Mouse (Mus musculus) heart, embryonic 13.5 days (tissue): ENCODE data around the gene Zfp526. TPM values are rescaled to one million over a fixed set of nuclear protein-coding genes. Genes with fewer than 3 reads are reported as not detected.

Experiments used
- ATAC-seq: fragments of 200-750 bp; cut with Nextera tagmentation; 2 replicates; pipeline ENCODE4 v1.8.0; 2017; ENCODE audit warnings: moderate TSS enrichment; ENCODE audit not compliant: insufficient number of reproducible peaks, low FRiP score, low TSS enrichment; ENCODE audit errors: extremely low read depth
- H3K27ac ChIP-seq: fragments of 300-500 bp; sonication (generic); replicated peaks from 2 replicates; pipeline ENCODE4 v1.5.1; 2015; ENCODE audit warnings: moderate library complexity, mild to moderate bottlenecking, inconsistent platforms
- H3K27me3 ChIP-seq: fragments of 300-500 bp; sonication (generic); replicated peaks from 2 replicates; pipeline ENCODE4 v1.6.1; 2015; ENCODE audit warnings: mild to moderate bottlenecking, inconsistent platforms
- H3K36me3 ChIP-seq: fragments of 300-500 bp; sonication (generic); 2 replicates; pipeline ENCODE4 v1.6.1; 2015; ENCODE audit warnings: mild to moderate bottlenecking, inconsistent platforms
- H3K4me1 ChIP-seq: fragments of 300-500 bp; sonication (generic); 2 replicates; pipeline ENCODE4 v1.6.1; 2015; ENCODE audit warnings: inconsistent platforms
- H3K4me2 ChIP-seq: fragments of 300-500 bp; sonication (generic); 2 replicates; pipeline ENCODE4 v1.6.1; 2015; ENCODE audit warnings: inconsistent platforms, mild to moderate bottlenecking, moderate library complexity
- H3K4me3 ChIP-seq: fragments of 300-500 bp; sonication (generic); 2 replicates; pipeline ENCODE4 v1.5.1; 2015; ENCODE audit warnings: moderate library complexity, mild to moderate bottlenecking, inconsistent platforms
- H3K9ac ChIP-seq: fragments of 300-500 bp; sonication (generic); 2 replicates; pipeline ENCODE4 v1.6.1; 2015; ENCODE audit warnings: inconsistent platforms, mild to moderate bottlenecking, moderate library complexity
- H3K9me3 ChIP-seq: fragments of 300-500 bp; sonication (generic); 2 replicates; pipeline ENCODE4 v1.6.1; 2016; ENCODE audit warnings: inconsistent platforms
- WGBS: fragments of 180-500 bp; shearing (Covaris S2); methylation state at CpG from one replicate; pipeline ENCODE4 v1.1.7; 2015; ENCODE audit warnings: mixed read lengths; 5-methylcytosine and 5-hydroxymethylcytosine counted together
- polyA plus RNA-seq: library from polyadenylated mRNA; unstranded; fragments of >200 nt; fragmentation: Nextera tagmentation; extraction: Ambion mirVana; gene quantifications from 2 replicates; pipeline ENCODE4 v1.2.1, GENCODE M21; 2015

The Zfp526 gene
- polyA plus RNA-seq, 1 experiment from 2014 or later = 2.1 TPM

GRCm38 (mm10) chr7:25230690-25231285, 9.6 kb downstream of the Zfp526 start:
- ATAC-seq = no peak
- 81% methylated on average over 9 of the region's 9 CpGs for WGBS

DNA sequence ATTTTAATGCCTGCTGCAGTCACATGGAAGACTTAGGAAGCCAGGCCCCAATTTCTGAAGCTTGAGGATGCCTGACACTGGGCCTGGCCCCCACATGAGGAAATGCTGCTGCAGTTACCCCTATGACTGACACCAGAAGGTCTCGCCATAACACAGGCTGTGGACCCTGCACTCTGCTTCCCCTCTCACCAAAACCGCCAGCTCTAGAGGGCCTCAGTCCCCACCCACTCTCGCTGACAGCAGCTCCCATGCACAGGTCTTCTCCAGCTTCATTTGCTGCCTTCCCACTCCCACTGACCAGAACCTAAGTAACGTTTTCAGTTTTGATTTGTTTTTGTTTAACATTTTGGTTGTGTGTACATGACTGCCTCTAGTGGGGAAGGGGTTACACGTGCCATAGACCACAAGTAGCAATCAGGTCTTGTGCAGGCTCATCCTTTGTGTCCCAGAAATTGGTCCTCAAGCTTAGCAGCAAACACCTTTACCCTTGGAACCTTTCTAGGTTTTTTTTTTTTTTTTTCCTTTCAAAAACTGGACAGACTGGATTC, 10.9 kb downstream of the Zfp526 start:
- peaks cover 23% of the 10 kb centered on the region for H3K4me1 ChIP-seq
- H3K9me3 ChIP-seq = no peaks in the 10 kb centered on the region
- no peak overlapping the region for H3K4me3 ChIP-seq
- H3K36me3 ChIP-seq = peaks cover 83% of the 10 kb centered on the region
- H3K27ac ChIP-seq = no peak overlapping the region
- ATAC-seq = no peak
- 61% methylated on average over 5 of the region's 5 CpGs for WGBS
- H3K9ac ChIP-seq = no peak overlapping the region
- H3K4me2 ChIP-seq = no peak overlapping the region
- H3K27me3 ChIP-seq = no peaks in the 10 kb centered on the region

More at GRCm38 (mm10) chr7:25230690-25231285, 9.6 kb downstream of the Zfp526 start:
- Histone ChIP-seq H3K4me2 (no peak overlapping the region), H3K9ac (no peak overlapping the region), H3K36me3 (peaks cover 97% of the 10 kb centered on the region), H3K27me3 (no peaks in the 10 kb centered on the region), H3K4me3 (no peak overlapping the region), H3K9me3 (no peaks in the 10 kb centered on the region), H3K4me1 (peaks cover 11% of the 10 kb centered on the region), H3K27ac (no peak overlapping the region)

GRCm38 (mm10) chr7:25233061-25233460, 11.8 kb downstream of the Zfp526 start:
- Histone ChIP-seq H3K4me3 (no peak overlapping the region), H3K9me3 (no peaks in the 10 kb centered on the region), H3K36me3 (peaks cover 74% of the 10 kb centered on the region), H3K4me2 (no peak overlapping the region), H3K4me1 (peaks cover 23% of the 10 kb centered on the region), H3K27me3 (no peaks in the 10 kb centered on the region), H3K9ac (no peak overlapping the region), H3K27ac (no peak overlapping the region)
- 68% methylated on average over 2 of the region's 2 CpGs for WGBS
- ATAC-seq = no peak

DNA sequence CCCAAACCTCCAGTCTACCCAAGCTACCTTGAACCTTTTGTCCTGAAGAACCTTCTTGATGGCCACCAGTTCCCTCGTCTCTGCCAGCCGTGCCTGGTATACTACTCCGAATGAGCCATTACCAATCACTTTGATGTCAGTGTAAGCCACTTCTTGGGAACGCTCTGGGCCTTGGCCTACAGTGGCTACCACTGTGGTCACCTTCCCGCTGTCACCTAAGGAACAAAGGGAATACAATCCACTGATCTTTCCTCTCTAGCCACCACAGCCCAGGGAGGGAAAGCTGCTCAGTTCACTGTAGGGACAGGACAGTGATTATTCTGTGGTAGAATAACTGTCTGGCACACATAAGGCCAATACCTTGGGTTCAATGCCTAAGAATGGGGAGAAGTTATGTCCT, 14.3 kb downstream of the Zfp526 start:
- Histone ChIP-seq H3K36me3 (peaks cover 52% of the 10 kb centered on the region), H3K9me3 (no peaks in the 10 kb centered on the region), H3K4me2 (0 out of 2 replicates have a peak overlapping the region, but pooled peaks have one; percentile 86), H3K9ac (peak overlapping the region; percentile 97; the same call in 1 of the 2 replicates), H3K4me1 (peaks cover 41% of the 10 kb centered on the region), H3K4me3 (peak overlapping the region; percentile 79; the same call in 1 of the 2 replicates), H3K27me3 (no peaks in the 10 kb centered on the region), H3K27ac (no peak overlapping the region)
- ATAC-seq = no peak
- WGBS = 92% methylated on average over 5 of the region's 5 CpGs

DNA sequence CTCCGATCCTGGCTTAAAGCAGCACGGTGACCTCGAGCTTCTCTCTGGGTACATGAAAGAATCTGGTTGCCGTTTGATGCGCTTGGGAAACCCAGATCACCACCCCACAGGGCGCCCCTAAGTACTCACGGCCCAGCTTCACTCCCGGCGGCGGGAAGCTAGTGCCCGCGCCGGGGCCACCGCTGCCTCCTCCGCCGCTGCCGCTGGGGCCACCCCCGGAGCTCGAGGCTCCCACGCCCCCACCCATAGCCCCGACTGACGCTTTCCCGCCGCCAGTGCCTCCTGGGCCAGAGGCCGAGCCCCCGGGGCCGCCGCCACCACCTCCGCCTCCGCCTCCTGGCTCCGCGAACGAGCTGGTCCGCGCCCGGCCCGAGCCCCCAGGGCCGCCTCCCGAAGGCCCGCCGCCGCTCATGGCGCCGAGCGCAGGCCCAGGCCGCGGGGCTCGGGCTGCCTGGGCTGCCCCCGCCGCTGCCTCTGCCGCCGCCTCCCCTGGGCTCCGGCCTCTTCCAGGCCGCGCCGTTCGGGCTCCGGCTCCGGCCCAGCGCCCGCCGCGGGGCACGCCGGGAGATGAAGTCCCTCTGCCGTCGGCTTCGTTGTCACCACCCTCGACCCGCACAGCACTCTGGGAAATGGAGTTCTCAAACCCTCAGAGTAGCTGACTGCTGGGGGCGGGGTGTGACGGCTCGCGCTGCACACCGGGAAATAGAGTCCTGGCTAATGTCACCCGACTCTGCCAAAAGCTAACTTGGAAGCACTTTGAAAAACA, 16.2 kb downstream of the Zfp526 start, which contains the start of gene Gsk3a:
Gene Gsk3a (minus strand): TSS at position 603 of the 766 bp plus-strand sequence.
- WGBS = under 1% methylated on average over 65 of the region's 76 CpGs

DNA sequence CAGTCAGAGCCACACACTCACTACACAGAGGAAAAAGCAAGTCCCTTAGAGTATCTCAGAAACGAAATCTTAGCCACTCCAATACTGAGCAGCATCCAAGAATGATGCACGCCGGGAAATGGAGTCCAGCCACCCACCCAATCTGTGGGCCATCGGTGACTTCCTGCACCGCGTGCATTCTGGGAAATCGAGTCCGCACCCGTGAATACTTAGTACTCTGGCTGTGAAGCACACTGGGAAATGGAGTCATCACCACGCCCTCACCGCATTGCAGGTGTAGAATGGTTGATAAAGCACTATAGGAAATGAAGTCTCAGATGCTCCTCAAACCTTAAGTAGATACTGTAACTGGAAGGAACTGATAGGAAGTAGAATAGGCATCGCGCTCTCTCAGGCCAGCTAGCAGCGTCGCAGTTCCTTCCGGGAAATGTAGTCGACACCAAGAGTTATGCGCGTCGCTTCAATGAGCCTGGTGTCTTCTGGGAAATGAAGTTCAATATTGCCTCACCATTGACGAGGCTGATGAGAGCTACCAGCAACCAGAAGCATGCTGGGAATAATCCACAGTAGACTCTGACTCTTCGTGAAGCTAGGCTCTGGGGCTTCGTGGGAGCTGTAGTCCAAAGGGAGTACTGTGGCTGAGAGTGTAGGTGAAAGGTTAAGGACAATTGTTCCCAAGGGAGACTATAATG, 16.9 kb downstream of the Zfp526 start:
- H3K36me3 ChIP-seq = peaks cover 51% of the 10 kb centered on the region
- peak; percentile 81 for ATAC-seq
- no peaks in the 10 kb centered on the region for H3K9me3 ChIP-seq
- peaks cover 55% of the 10 kb centered on the region for H3K4me1 ChIP-seq
- H3K27me3 ChIP-seq = no peaks in the 10 kb centered on the region
- H3K4me3 ChIP-seq = peak overlapping the region; percentile 79
- H3K27ac ChIP-seq = peak overlapping the region; percentile 86
- peak overlapping the region; percentile 73 for H3K9ac ChIP-seq
- peak overlapping the region; percentile 86 for H3K4me2 ChIP-seq
- WGBS = 0% methylated on average over 23 of the region's 23 CpGs

More for the DNA sequence above, 16.2 kb downstream of the Zfp526 start, which contains the start of gene Gsk3a:
- no peaks in the 10 kb centered on the region for H3K9me3 ChIP-seq
- peak within 1 kb of the TSS; percentile 79 for H3K4me3 ChIP-seq
- H3K27me3 ChIP-seq = no peaks in the 10 kb centered on the region
- peaks cover 52% of the 10 kb centered on the region for H3K4me1 ChIP-seq
- H3K4me2 ChIP-seq = peak within 1 kb of the TSS; percentile 86
- H3K27ac ChIP-seq = peak within 1 kb of the TSS; percentile 86
- H3K36me3 ChIP-seq = peaks cover 51% of the 10 kb centered on the region
- H3K9ac ChIP-seq = peak within 1 kb of the TSS; percentile 97
- peak; percentile 82 for ATAC-seq

GRCm38 (mm10) chr7:25238829-25239623, 17.8 kb downstream of the Zfp526 start:
- Histone ChIP-seq H3K9ac (peak overlapping the region; percentile 73), H3K36me3 (peaks cover 51% of the 10 kb centered on the region), H3K4me2 (peak overlapping the region; percentile 86), H3K27ac (peak overlapping the region; percentile 86), H3K4me1 (peaks cover 63% of the 10 kb centered on the region), H3K4me3 (peak overlapping the region; percentile 79), H3K9me3 (no peaks in the 10 kb centered on the region), H3K27me3 (no peaks in the 10 kb centered on the region)
- peak; percentile 16 for ATAC-seq
- WGBS = 2% methylated on average over 30 of the region's 30 CpGs

DNA sequence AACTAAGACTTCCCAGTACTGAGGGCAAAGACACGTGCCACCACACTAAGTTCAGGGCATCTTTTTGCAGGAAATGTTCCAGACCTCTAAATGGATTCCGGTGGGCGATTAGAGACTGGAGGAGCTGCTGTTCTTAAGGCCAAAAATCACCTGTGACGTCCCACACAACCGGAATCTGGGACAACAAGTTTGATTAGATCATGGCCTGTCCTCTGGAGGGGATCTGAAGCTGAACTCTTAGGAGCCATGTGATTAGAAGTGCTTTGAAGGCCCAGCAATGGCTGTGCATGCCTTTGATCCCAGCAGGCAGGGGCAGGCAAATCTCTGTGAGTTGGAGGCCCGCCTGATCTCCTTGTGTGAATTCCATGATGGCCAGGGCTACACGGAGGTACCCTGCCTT, 19.4 kb downstream of the Zfp526 start:
- 56% methylated on average over 7 of the region's 7 CpGs for WGBS
- Histone ChIP-seq H3K4me2 (no peak overlapping the region), H3K36me3 (peaks cover 52% of the 10 kb centered on the region), H3K9ac (peak overlapping the region; percentile 8; the same call in 1 of the 2 replicates), H3K27ac (peak overlapping the region; percentile 70), H3K27me3 (no peaks in the 10 kb centered on the region), H3K4me1 (peaks cover 70% of the 10 kb centered on the region), H3K4me3 (no peak overlapping the region), H3K9me3 (no peaks in the 10 kb centered on the region)
- no peak for ATAC-seq

GRCm38 (mm10) chr7:25241062-25241461, 19.8 kb downstream of the Zfp526 start:
- Histone ChIP-seq H3K4me2 (no peak overlapping the region), H3K27ac (peak overlapping the region; percentile 70), H3K4me1 (peaks cover 70% of the 10 kb centered on the region), H3K27me3 (no peaks in the 10 kb centered on the region), H3K9ac (peak overlapping the region; percentile 41; the same call in 1 of the 2 replicates), H3K4me3 (no peak overlapping the region), H3K36me3 (peaks cover 57% of the 10 kb centered on the region), H3K9me3 (no peaks in the 10 kb centered on the region)
- no peak for ATAC-seq
- WGBS = 19% methylated on average over 2 of the region's 2 CpGs

- Histone ChIP-seq H3K4me3 (no peak overlapping the region), H3K27ac (no peak overlapping the region; the same call in 1 of the 2 replicates), H3K4me2 (no peak overlapping the region), H3K9ac (peak overlapping the region; percentile 56), H3K36me3 (peaks cover 59% of the 10 kb centered on the region), H3K27me3 (no peaks in the 10 kb centered on the region), H3K4me1 (peaks cover 81% of the 10 kb centered on the region), H3K9me3 (no peaks in the 10 kb centered on the region)
- ATAC-seq = no peak
- WGBS = 89% methylated on average over 4 of the region's 4 CpGs
Measured at GRCm38 (mm10) chr7:25243361-25243760, 22.1 kb downstream of the Zfp526 start.
